Comparison of ENCODE assay signal across 19 mouse cellular contexts in the genomic region with DNA sequence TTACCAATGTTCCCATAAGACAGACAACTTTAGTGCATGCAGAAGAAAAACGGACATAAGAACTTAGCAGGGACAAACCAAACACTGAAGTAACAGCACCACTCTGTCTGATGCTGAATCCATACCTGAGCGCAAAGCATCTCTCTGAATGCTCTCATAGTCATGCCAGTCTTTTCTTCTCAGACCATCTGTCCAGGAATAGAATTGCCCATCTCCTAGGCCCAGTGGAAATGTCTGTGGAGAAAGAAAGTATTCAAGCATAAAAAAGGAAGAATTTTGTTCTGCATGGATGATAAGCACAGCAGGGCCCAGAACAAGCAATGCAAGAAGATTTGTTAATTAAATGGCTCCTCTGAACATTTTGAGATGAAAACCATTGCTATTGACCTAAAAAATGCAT.
DNase-seq lines count a peak whose midpoint lies in the region.
"Had no signal": no experiment of that assay in that cellular context is flagged by ENCODE, and none has a peak within 500 bp of the region (broad histone marks: within the 10 kb centered on the region; RNA-seq: fewer than 3 reads in every experiment).

No protein-coding gene starts in this region.

- DNase-seq in left cerebral cortex, postnatal 4 days, result peak; percentile 18
- DNase-seq in left cerebral cortex, postnatal 14 days (ENCODE audit: low spot score in 2 of 2), result no peak
- peak; percentile 29 for DNase-seq in cerebellum, adult 11 months
- DNase-seq in cerebellum, adult 8-10 months, result peak; percentile 43
- DNase-seq in cerebellum, postnatal 25 days, result peak; percentile 33 to 47
- DNase-seq in kidney, postnatal 10 days, result no peak
- no peak for DNase-seq in lung, adult 18-20 months
- DNase-seq: adrenal gland, adult 2 months; adrenal gland, postnatal 36 days; embryo, embryonic 11 days; gastrocnemius, postnatal 25 days; heart, adult 11 months; kidney, adult 11 months; layer of hippocampus, postnatal 36 days; lung, postnatal 4 days; right cerebral cortex, adult 18-20 months; right cerebral cortex, postnatal 4 days; thymus, adult 2 months; thymus, postnatal 36 days had no signal

- intact Hi-C loops in left cerebral cortex, postnatal 4 days (cut with DNase I), result no loop called here
- intact Hi-C loops in left cerebral cortex, postnatal 14 days (cut with DNase I), result no loop called here

Comparison
In these comparisons a context has a peak if more than half of its experiments do, and no peak if none do; other contexts are left out.
1. DNase-seq: peak in left cerebral cortex, postnatal 4 days (single experiment), cerebellum, adult 11 months (single experiment), cerebellum, adult 8-10 months (single experiment) and cerebellum, postnatal 25 days (2 of 2); none in left cerebral cortex, postnatal 14 days (0 of 2), kidney, postnatal 10 days (single experiment) and lung, adult 18-20 months (0 of 2).